Mouse (Mus musculus) C2C12 (cell line): ENCODE measurements around the gene Urgcp.

Source experiments
- CTCF ChIP-seq: IDR thresholded peaks from one replicate; pipeline ENCODE4 v1.5.1; 2011; ENCODE audit not compliant: control insufficient read depth, insufficient read depth, insufficient read length
- FOSL1 ChIP-seq: IDR thresholded peaks from one replicate; pipeline ENCODE4 v1.8.0; 2011; ENCODE audit warnings: mild to moderate bottlenecking, low read length; ENCODE audit not compliant: poor library complexity, insufficient read depth, severe bottlenecking
- MYOG ChIP-seq: IDR thresholded peaks from one replicate; pipeline ENCODE4 v1.6.1; 2011; ENCODE audit not compliant: control insufficient read depth, insufficient read length; ENCODE audit errors: extremely low read depth
- USF1 ChIP-seq: IDR thresholded peaks from one replicate; pipeline ENCODE4 v1.6.1; 2011; ENCODE audit warnings: low read depth, mild to moderate bottlenecking, control low read depth, moderate library complexity

GRCm38 (mm10) chr11:5732401-5732800, 29.8 kb downstream of the Urgcp start:
- TF ChIP-seq CTCF (no peak), FOSL1 (no peak), USF1 (no peak), MYOG (no peak)
